Mouse (Mus musculus): Measurements from ENCODE around the gene Arl14ep. TPM values are rescaled to one million over a fixed set of nuclear protein-coding genes. Genes with fewer than 3 reads are reported as not detected.

Gene Arl14ep
- polyA plus RNA-seq, 1 experiment from 2014 or later, result 42.1 TPM

DNA sequence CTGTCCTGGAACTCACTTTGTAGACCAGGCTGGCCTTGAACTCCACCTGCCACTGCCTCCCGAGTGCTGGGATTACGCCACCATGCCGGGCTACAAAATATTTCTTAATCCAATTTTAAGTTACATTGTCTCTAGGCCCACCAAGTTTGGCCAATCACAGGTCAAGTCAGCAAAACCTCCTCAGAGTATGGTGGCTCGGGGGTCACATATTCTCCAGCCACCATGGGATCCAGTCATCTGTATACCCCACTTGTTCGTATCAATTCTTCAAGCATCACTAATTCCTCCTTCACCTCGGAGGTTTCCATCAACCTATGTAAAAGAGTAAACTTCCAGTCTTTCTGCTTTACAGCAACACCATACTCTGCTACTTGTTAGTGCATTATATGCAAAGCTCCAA is 1.4 kb downstream of the Arl14ep start:
- no peak for DNase-seq (ENCODE audit: low spot score)

DNA sequence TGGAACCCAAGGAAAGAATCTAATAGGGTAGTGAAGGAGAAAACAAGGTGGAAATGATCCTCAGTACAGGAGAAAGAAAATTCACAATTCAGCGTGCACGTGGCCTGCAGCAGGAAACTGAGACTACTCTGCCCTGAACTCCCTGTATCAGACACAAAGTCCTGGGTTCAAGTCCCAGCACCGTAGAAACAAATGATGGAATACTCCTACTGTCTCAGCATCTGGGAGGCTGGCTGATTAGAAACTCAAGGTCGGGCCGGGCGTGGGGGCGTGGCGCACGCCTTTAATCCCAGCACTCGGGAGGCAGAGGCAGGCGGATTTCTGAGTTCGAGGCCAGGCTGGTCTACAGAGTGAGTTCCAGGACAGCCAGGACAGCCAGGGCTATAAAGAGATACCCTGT is 3.3 kb downstream of the Arl14ep start:
- no peaks in the 10 kb centered on the region for H3K9me3 ChIP-seq
- WGBS, result 97% methylated on average over 12 of the region's 12 CpGs
- no peak overlapping the region for H3K27ac ChIP-seq
- DNase-seq (ENCODE audit: low spot score), result no peak
- no peak overlapping the region for H3K4me3 ChIP-seq
- H3K4me1 ChIP-seq (replicated peaks), result peaks cover 14% of the 10 kb centered on the region
- peaks cover 3% of the 10 kb centered on the region; the same call in 1 of the 2 replicates for H3K27me3 ChIP-seq (ENCODE audit: insufficient read depth, poor library complexity, severe bottlenecking)
- H3K36me3 ChIP-seq, result peaks cover 38% of the 10 kb centered on the region

More for the DNA sequence above, 1.4 kb downstream of the Arl14ep start:
- peaks cover 21% of the 10 kb centered on the region for H3K36me3 ChIP-seq
- H3K27me3 ChIP-seq (ENCODE audit: insufficient read depth, poor library complexity, severe bottlenecking), result peaks cover 3% of the 10 kb centered on the region; the same call in 1 of the 2 replicates
- H3K4me1 ChIP-seq (replicated peaks), result peaks cover 14% of the 10 kb centered on the region
- peak overlapping the region; percentile 94 for H3K4me3 ChIP-seq
- H3K27ac ChIP-seq, result no peak overlapping the region
- WGBS, result 93% methylated on average over 6 of the region's 6 CpGs
- no peaks in the 10 kb centered on the region for H3K9me3 ChIP-seq

DNA sequence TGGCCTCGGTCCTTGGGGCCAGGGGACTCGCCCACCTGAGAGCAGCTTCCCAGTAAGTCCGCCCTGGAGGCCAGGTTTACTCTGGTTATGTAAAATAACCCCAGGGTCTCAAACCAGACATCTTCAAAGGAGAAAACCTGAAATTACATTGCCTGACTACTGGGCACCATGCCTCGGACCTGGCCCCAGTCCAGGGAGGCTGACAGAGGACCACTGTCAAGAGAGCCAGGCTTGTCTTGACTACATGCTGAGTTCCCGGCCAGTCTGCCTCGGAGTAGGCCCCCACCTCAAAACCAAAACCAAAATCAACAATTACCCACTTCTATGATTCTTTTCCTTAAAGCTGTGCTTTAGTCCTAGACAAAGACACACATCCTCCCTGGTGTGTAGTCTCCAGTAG is 5.9 kb downstream of the Arl14ep start:
- H3K36me3 ChIP-seq, result peaks cover 64% of the 10 kb centered on the region
- 93% methylated on average over 6 of the region's 6 CpGs for WGBS
- DNase-seq (ENCODE audit: low spot score), result no peak

DNA sequence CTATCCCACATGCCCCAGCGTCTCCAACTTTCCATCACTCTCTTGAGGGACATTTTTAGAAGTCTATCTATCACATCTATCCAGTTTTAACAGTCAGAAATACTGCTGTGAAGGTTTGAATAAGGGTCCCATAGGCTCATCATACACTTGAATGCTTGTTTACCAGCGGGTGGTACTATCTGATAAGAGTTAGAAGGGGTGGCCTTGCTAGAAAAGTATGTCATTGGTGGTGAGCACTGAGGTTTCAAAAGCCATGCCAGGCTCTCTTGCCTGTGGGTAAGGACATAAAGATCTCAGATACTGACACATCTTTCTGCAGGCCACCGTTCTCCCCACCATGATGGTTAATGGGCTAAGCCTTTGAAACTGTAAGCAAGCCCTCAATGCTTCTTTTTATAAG is 10.7 kb downstream of the Arl14ep start:
- WGBS, result 93% methylated on average over 3 of the region's 3 CpGs

More for the DNA sequence above, 5.9 kb downstream of the Arl14ep start:
- H3K27ac ChIP-seq, result no peak overlapping the region
- H3K4me1 ChIP-seq (replicated peaks), result peaks cover 9% of the 10 kb centered on the region
- H3K4me3 ChIP-seq, result no peak overlapping the region
- H3K9me3 ChIP-seq, result no peaks in the 10 kb centered on the region
- H3K27me3 ChIP-seq (ENCODE audit: insufficient read depth, poor library complexity, severe bottlenecking), result no peaks in the 10 kb centered on the region

DNA sequence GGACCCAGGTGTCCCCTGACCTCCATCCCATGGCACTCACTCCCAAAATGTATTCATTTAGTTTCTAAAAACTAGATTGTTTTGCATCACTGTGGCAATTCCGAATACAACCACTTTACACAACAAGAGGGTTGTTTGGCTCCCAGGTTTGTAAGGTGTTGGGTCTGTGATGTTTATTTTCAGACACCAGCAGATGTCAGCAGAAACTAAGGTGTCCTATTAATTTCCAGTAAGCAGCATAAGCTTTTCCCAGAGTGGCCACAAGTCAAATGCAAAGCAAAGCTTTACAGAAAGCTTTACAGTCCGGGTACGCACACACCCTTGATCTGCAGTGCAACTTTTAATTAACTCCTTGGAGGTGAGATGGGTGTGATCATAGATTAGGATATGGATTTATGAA is 12.6 kb downstream of the Arl14ep start:
- H3K27ac ChIP-seq, result no peak overlapping the region
- DNase-seq (ENCODE audit: low spot score), result no peak
- no peaks in the 10 kb centered on the region for H3K9me3 ChIP-seq
- peaks cover under 1% of the 10 kb centered on the region; the same call in 1 of the 2 replicates for H3K27me3 ChIP-seq (ENCODE audit: insufficient read depth, poor library complexity, severe bottlenecking)
- no peak overlapping the region for H3K4me3 ChIP-seq
- 89% methylated on average over 3 of the region's 3 CpGs for WGBS
- H3K36me3 ChIP-seq, result peaks cover 41% of the 10 kb centered on the region
- no peaks in the 10 kb centered on the region for H3K4me1 ChIP-seq (replicated peaks)

More for the DNA sequence above, 10.7 kb downstream of the Arl14ep start:
- H3K9me3 ChIP-seq, result no peaks in the 10 kb centered on the region
- no peak overlapping the region for H3K27ac ChIP-seq
- no peak for DNase-seq (ENCODE audit: low spot score)
- no peaks in the 10 kb centered on the region for H3K27me3 ChIP-seq (ENCODE audit: insufficient read depth, poor library complexity, severe bottlenecking)
- H3K4me3 ChIP-seq, result no peak overlapping the region
- peaks cover 60% of the 10 kb centered on the region for H3K36me3 ChIP-seq
- H3K4me1 ChIP-seq (replicated peaks), result no peaks in the 10 kb centered on the region

DNA sequence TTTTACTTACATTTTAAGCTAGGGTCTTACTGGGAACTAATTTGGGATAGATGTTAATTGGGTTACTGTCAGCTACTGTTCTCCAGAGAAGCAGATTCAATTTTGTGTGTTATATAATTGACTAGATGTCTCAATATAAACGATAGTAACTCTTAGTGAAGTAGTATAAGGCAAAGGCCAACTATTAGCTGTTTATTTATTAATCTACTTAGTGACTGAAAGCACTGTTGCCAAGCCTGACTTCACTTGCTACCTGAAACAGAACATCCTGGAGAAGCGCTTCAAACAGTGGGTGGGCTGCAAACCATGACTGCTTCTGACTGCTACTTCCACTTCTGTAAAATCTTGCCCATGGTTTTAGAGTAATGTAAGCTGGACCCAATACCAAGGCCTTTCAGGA is 13.2 kb downstream of the Arl14ep start:
- no peaks in the 10 kb centered on the region for H3K4me1 ChIP-seq (replicated peaks)
- H3K27me3 ChIP-seq (ENCODE audit: insufficient read depth, poor library complexity, severe bottlenecking), result peaks cover 6% of the 10 kb centered on the region; the same call in 1 of the 2 replicates
- peaks cover 36% of the 10 kb centered on the region for H3K36me3 ChIP-seq
- H3K4me3 ChIP-seq, result no peak overlapping the region
- DNase-seq (ENCODE audit: low spot score), result no peak
- 89% methylated on average over 2 of the region's 2 CpGs for WGBS
- H3K27ac ChIP-seq, result no peak overlapping the region
- no peaks in the 10 kb centered on the region for H3K9me3 ChIP-seq

DNA sequence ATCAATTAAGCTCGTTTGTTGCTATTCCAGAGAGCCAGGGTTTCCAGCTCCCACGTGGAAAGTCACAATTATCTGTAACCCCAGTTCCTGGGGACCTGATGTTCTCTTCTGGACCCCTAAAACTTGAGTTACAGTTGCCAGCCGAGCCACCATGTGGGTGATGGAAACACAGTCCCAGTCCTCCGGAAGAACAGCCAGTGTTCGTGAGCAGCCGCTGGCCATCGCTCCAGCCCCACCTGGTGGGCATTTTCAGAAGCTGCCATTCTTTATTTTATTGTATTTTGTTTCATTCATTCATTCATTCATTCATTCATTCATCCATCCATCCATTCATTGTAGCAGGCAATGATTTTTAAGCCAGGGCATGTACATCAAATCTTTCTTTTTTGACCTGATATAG is 14.0 kb downstream of the Arl14ep start:
- no peak overlapping the region for H3K27ac ChIP-seq
- H3K9me3 ChIP-seq, result no peaks in the 10 kb centered on the region
- peaks cover 2% of the 10 kb centered on the region; the same call in 1 of the 2 replicates for H3K4me1 ChIP-seq (replicated peaks)
- H3K4me3 ChIP-seq, result no peak overlapping the region
- DNase-seq (ENCODE audit: low spot score), result peak; percentile 45
- peaks cover 8% of the 10 kb centered on the region; the same call in 1 of the 2 replicates for H3K27me3 ChIP-seq (ENCODE audit: insufficient read depth, poor library complexity, severe bottlenecking)
- peaks cover 28% of the 10 kb centered on the region for H3K36me3 ChIP-seq
- WGBS, result 47% methylated on average over 7 of the region's 7 CpGs

DNA sequence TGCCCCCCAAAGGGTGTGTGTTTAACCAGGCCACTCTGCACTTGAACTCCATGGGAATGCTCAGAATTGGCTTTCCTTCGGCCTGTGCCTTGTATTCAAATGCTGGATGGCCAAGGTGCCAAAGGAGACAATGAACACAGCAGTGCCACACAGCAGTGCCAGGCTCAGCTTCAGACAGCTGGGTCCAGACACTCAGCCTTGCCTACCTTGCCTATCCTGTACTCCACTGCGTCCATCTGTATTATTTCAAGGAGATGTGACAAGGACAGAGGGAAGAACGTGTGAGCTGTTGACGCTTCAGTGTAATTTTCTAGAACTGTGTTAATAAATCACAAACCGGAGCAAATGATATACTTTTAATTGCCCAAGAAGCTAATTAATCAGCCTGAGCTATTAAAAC is 14.8 kb downstream of the Arl14ep start:
- DNase-seq (ENCODE audit: low spot score), result no peak
- WGBS, result 89% methylated on average over 5 of the region's 5 CpGs
- Histone ChIP-seq H3K27ac (no peak overlapping the region), H3K9me3 (no peaks in the 10 kb centered on the region), H3K4me1 (replicated peaks) (peaks cover 7% of the 10 kb centered on the region), H3K4me3 (no peak overlapping the region), H3K36me3 (peaks cover 20% of the 10 kb centered on the region), H3K27me3 (ENCODE audit: insufficient read depth, poor library complexity, severe bottlenecking) (peaks cover 8% of the 10 kb centered on the region; the same call in 1 of the 2 replicates)

DNA sequence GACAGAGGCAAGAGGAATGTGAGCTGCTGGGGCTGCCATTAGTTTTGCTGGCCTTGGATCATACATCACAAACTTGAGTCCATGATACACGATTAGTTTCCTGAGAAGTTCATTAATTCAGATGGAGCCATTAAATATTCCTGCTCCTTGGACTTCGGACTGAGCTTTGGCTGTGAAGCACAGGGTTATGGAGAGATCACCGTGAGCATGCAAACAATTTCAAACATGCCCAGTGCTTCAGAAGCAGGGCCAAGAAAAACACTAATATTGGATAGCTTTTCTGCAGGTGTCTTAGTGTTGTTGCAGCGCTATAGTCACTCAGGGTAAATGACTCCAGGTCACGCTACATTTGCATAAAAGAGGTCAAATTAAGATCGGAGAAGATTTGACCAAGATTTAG is 15.3 kb downstream of the Arl14ep start:
- H3K36me3 ChIP-seq, result peaks cover 15% of the 10 kb centered on the region
- no peak overlapping the region for H3K27ac ChIP-seq
- H3K4me1 ChIP-seq (replicated peaks), result peaks cover 11% of the 10 kb centered on the region
- no peak overlapping the region for H3K4me3 ChIP-seq
- 87% methylated on average over 6 of the region's 6 CpGs for WGBS
- H3K9me3 ChIP-seq, result no peaks in the 10 kb centered on the region
- peaks cover 12% of the 10 kb centered on the region; the same call in 1 of the 2 replicates for H3K27me3 ChIP-seq (ENCODE audit: insufficient read depth, poor library complexity, severe bottlenecking)
- no peak for DNase-seq (ENCODE audit: low spot score)

DNA sequence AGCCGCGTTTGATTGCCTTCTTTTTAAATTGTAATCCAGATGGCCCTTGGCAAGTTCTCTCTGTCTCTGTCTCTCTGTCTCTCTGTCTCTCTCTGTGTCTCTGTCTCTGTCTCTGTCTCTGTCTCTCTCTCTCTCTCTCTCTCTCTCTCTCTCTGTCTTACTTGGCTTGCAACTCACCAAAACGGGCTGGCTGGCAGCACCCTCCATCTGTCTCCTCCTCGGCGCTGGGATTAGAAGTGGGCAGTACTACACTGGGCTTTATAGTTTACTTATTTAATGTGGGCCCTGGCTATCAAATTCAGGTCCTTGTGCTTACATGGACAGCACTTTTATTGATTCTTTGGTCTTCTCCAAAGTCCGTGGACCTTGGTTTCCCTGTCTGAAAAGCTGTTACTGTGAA is 18.1 kb downstream of the Arl14ep start:
- no peak for DNase-seq (ENCODE audit: low spot score)
- peaks cover 15% of the 10 kb centered on the region for H3K4me1 ChIP-seq (replicated peaks)
- no peaks in the 10 kb centered on the region for H3K36me3 ChIP-seq
- no peaks in the 10 kb centered on the region for H3K9me3 ChIP-seq
- peaks cover 30% of the 10 kb centered on the region; the same call in 1 of the 2 replicates for H3K27me3 ChIP-seq (ENCODE audit: insufficient read depth, poor library complexity, severe bottlenecking)
- H3K27ac ChIP-seq, result no peak overlapping the region
- 69% methylated on average over 6 of the region's 6 CpGs for WGBS
- H3K4me3 ChIP-seq, result no peak overlapping the region

DNA sequence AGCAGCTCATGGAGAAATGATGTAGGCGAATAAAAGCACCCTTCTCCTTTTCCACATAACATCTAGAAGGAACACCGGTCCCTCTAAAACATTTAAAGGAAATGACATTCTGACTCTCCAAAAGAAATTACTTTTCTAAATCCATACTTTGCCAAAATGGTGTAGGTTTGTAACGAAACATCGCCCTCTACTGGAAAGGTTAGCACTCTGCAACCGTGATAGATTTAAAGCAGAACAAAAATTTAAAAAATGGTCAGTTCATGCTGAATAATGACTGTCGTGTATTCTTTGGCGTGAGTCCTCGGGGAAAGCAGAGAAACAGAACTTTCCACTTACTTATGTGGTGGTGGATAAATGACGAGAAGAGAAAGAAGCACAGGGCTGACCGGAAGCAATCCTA is 18.6 kb downstream of the Arl14ep start:
- peaks cover 15% of the 10 kb centered on the region for H3K4me1 ChIP-seq (replicated peaks)
- no peaks in the 10 kb centered on the region for H3K36me3 ChIP-seq
- H3K27me3 ChIP-seq (ENCODE audit: insufficient read depth, poor library complexity, severe bottlenecking), result peaks cover 34% of the 10 kb centered on the region; the same call in 1 of the 2 replicates
- 18% methylated on average over 10 of the region's 10 CpGs for WGBS
- DNase-seq (ENCODE audit: low spot score), result peak; percentile 18
- H3K9me3 ChIP-seq, result no peaks in the 10 kb centered on the region
- no peak overlapping the region for H3K4me3 ChIP-seq
- no peak overlapping the region for H3K27ac ChIP-seq

DNA sequence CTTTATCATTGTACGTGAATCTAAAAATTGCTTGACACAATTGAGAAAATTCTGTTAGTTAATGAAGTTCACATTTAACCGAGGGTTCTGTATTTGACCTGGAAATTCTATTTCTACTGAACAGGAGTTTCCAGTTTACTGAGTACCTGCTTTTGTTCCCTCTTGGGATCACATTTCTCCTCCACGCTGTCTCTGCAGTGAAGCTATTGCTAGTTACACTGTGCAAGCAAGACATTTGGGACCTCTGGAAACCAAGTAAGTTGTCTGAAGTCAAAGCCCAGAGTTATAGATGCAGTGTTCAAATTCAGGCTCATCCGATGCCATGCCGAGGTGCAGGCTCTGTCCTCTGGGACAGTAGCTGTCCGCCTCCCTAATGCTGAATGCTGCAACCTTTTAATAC is 19.2 kb downstream of the Arl14ep start:
- no peaks in the 10 kb centered on the region for H3K9me3 ChIP-seq
- H3K4me3 ChIP-seq, result no peak overlapping the region
- peaks cover 34% of the 10 kb centered on the region; the same call in 1 of the 2 replicates for H3K27me3 ChIP-seq (ENCODE audit: insufficient read depth, poor library complexity, severe bottlenecking)
- DNase-seq (ENCODE audit: low spot score), result no peak
- H3K4me1 ChIP-seq (replicated peaks), result peaks cover 15% of the 10 kb centered on the region
- H3K27ac ChIP-seq, result no peak overlapping the region
- H3K36me3 ChIP-seq, result no peaks in the 10 kb centered on the region
- WGBS, result 55% methylated on average over 6 of the region's 6 CpGs

DNA sequence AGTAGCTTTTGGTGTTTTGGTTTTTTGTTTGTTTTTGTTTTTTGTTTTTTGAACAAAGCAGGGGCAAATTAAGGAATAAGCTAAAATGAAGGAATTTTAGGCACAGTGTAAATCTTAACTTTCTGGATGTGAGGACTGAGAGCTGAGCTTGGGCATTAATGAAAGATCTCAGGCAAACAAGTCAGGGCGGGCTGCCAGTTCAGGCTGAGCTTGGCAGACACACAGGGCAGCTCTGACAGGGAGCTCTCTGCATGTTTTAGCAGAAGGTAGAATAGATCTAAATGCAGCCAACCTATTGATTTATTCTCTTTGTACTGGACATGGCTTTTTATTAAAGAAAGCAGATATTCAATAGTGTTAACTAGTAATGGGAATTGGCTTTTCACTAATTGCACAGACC is 31.8 kb downstream of the Arl14ep start:
- Histone ChIP-seq H3K27me3 (ENCODE audit: insufficient read depth, poor library complexity, severe bottlenecking) (no peaks in the 10 kb centered on the region), H3K27ac (no peak overlapping the region), H3K4me1 (replicated peaks) (no peaks in the 10 kb centered on the region), H3K36me3 (no peaks in the 10 kb centered on the region), H3K9me3 (no peaks in the 10 kb centered on the region), H3K4me3 (no peak overlapping the region)
- no peak for DNase-seq (ENCODE audit: low spot score)
- WGBS, result 85% methylated on average over 1 of the region's 1 CpGs

DNA sequence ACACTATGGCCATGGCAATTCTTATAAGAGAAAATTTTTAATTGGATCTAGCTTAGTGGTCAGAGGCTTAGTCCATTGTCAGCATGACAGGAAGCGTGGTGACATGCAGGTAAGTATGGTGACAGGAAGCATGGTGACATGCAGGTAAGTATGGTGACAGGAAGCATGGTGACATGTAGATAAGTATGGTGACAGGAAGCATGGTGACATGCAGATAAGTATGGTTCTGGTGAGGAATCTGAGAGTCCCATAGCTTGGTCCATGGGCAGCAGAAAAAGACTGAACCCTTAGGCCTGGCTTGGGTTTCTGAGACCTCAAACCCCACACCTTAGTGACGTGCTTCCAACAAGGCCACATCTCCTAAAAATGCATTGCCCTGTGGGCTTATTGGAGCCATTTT is 38.5 kb downstream of the Arl14ep start:
- 87% methylated on average over 2 of the region's 2 CpGs for WGBS
- no peak for DNase-seq (ENCODE audit: low spot score)
- Histone ChIP-seq H3K27ac (no peak overlapping the region), H3K4me1 (replicated peaks) (no peaks in the 10 kb centered on the region), H3K27me3 (ENCODE audit: insufficient read depth, poor library complexity, severe bottlenecking) (no peaks in the 10 kb centered on the region), H3K36me3 (no peaks in the 10 kb centered on the region), H3K4me3 (no peak overlapping the region), H3K9me3 (no peaks in the 10 kb centered on the region)
